Mouse (Mus musculus) Patski (cell line): ENCODE measurements at regions not wholly inside any gene's neighbourhood (a gene's known extent, or its start where the extent isn't known, plus 50 kb on each side); places are given as distances from the start of the nearest gene placed in this dataset.

Source experiments
- ATAC-seq: fragments of 100-300 bp; one replicate; pipeline ENCODE4 v1.8.0; 2021
- CTCF ChIA-PET: fragments of 350-600 bp; sonication (Branson Sonifier 250); formaldehyde crosslinking; loops from one replicate; lab custom pipeline; 2022; ENCODE audit warnings: inconsistent platforms; lab: Charles Lee
- POLR2A ChIA-PET: fragments of 350-600 bp; sonication (Branson Sonifier 250); formaldehyde crosslinking; loops from one replicate; lab custom pipeline; 2022; ENCODE audit warnings: antibody characterized with exemption, inconsistent platforms; lab: Charles Lee
- DNase-seq: peaks from one replicate; pipeline ENCODE4 v3.0.0-alpha.2; 2011; ENCODE audit warnings: low read depth, low spot score
- H3K27me3 ChIP-seq: fragments of 371-371 bp; one replicate; pipeline ENCODE4 v1.5.1; 2021
- CTCF ChIP-seq: fragments of 100-300 bp; IDR thresholded peaks from one replicate; pipeline ENCODE4 v1.5.1; 2021
- in situ Hi-C: fragments of 300-500 bp; cut with MboI; formaldehyde crosslinking; loops from 3 replicates; pipeline ENCODE4 v1.11.1; 2018; ENCODE audit warnings: low pct_unique_long_range_greater_than_20kb, mixed read lengths

- in situ Hi-C loops, result no loop called here
- CTCF ChIA-PET, result no interaction called here
- ATAC-seq (no peak), DNase-seq (no peak)
- TF ChIP-seq CTCF, result no peak
- H3K27me3 ChIP-seq, result no peaks in the 10 kb centered on the region
- POLR2A ChIA-PET, result interaction anchor here (0.6 kb wide), 1 partner anchor 48 kb away, joined by 3 read pairs; no protein-coding TSS in a partner anchor
Measured at GRCm38 (mm10) chr10:68842023-68842735, 118.7 kb downstream of the Tmem26 start.

- peak; percentile 51 for TF ChIP-seq CTCF
- in situ Hi-C loops, result no loop called here
- no peaks in the 10 kb centered on the region for H3K27me3 ChIP-seq
- ATAC-seq (no peak), DNase-seq (no peak)
- ChIA-PET CTCF (no interaction called here), POLR2A (no interaction called here)
Measured at GRCm38 (mm10) chr10:68844066-68844465, 120.6 kb downstream of the Tmem26 start.

GRCm38 (mm10) chr10:68844596-68844995 is 121.2 kb downstream of the Tmem26 start:
- ATAC-seq (no peak), DNase-seq (no peak)
- no peak for TF ChIP-seq CTCF
- CTCF ChIA-PET, result no interaction called here
- POLR2A ChIA-PET, result no interaction called here
- H3K27me3 ChIP-seq, result no peaks in the 10 kb centered on the region
- in situ Hi-C loops, result no loop called here

GRCm38 (mm10) chr10:68851153-68851552 is 127.7 kb downstream of the Tmem26 start:
- no peaks in the 10 kb centered on the region for H3K27me3 ChIP-seq
- in situ Hi-C loops, result no loop called here
- no peak for ATAC-seq
- DNase-seq, result no peak
- no peak for TF ChIP-seq CTCF
- ChIA-PET CTCF (no interaction called here), POLR2A (no interaction called here)

- ATAC-seq (no peak), DNase-seq (no peak)
- CTCF ChIA-PET, result interaction anchor here (1.2 kb wide), 1 partner anchor 16 kb away, joined by 3 read pairs; no protein-coding TSS in a partner anchor
- in situ Hi-C loops, result no loop called here
- H3K27me3 ChIP-seq, result no peaks in the 10 kb centered on the region
- POLR2A ChIA-PET, result no interaction called here
- TF ChIP-seq CTCF, result no peak
Measured at GRCm38 (mm10) chr10:68855934-68856891, 132.8 kb downstream of the Tmem26 start.

- CTCF ChIA-PET, result no interaction called here
- DNase-seq, result no peak
- no peaks in the 10 kb centered on the region for H3K27me3 ChIP-seq
- POLR2A ChIA-PET, result no interaction called here
- in situ Hi-C loops, result no loop called here
- ATAC-seq, result no peak
- no peak for TF ChIP-seq CTCF
Measured at GRCm38 (mm10) chr10:68864606-68865378, 141.3 kb downstream of the Tmem26 start.

GRCm38 (mm10) chr10:68865776-68866175 is 142.3 kb downstream of the Tmem26 start:
- no peaks in the 10 kb centered on the region for H3K27me3 ChIP-seq
- ChIA-PET CTCF (no interaction called here), POLR2A (no interaction called here)
- DNase-seq (no peak), ATAC-seq (no peak)
- in situ Hi-C loops, result no loop called here
- TF ChIP-seq CTCF, result no peak

- ATAC-seq (no peak), DNase-seq (no peak)
- in situ Hi-C loops, result no loop called here
- TF ChIP-seq CTCF, result no peak
- POLR2A ChIA-PET, result no interaction called here
- CTCF ChIA-PET, result interaction anchor here (1.2 kb wide), 1 partner anchor 10 kb away, joined by 3 read pairs; no protein-coding TSS in a partner anchor
- no peaks in the 10 kb centered on the region for H3K27me3 ChIP-seq
Measured at GRCm38 (mm10) chr10:68867361-68867760, 143.9 kb downstream of the Tmem26 start.

GRCm38 (mm10) chr10:68872102-68872501 is 148.7 kb downstream of the Tmem26 start:
- ATAC-seq (no peak), DNase-seq (no peak)
- ChIA-PET POLR2A (interaction anchor here (0.8 kb wide), 1 partner anchor 12 kb away, joined by 3 read pairs; no protein-coding TSS in a partner anchor), CTCF (interaction anchor here (0.8 to 1.9 kb wide), 2 partner anchors 15 to 20 kb away, joined by 3 to 4 read pairs; no protein-coding TSS in a partner anchor)
- in situ Hi-C loops, result no loop called here
- H3K27me3 ChIP-seq, result no peaks in the 10 kb centered on the region
- TF ChIP-seq CTCF, result no peak

GRCm38 (mm10) chr10:68875641-68876040 is 152.2 kb downstream of the Tmem26 start:
- H3K27me3 ChIP-seq, result no peaks in the 10 kb centered on the region
- DNase-seq, result peak; percentile 49
- ChIA-PET POLR2A (no interaction called here), CTCF (no interaction called here)
- TF ChIP-seq CTCF, result no peak
- in situ Hi-C loops, result no loop called here
- peak; percentile 51 for ATAC-seq
